Mouse (Mus musculus): Measurements from ENCODE around the gene Pnkp. TPM values are rescaled to one million over a fixed set of nuclear protein-coding genes. Genes with fewer than 3 reads are reported as not detected.

Gene Pnkp
- polyA plus RNA-seq, 1 experiment from 2014 or later = 23.8 TPM

GRCm38 (mm10) chr7:44846804-44847203 is 10.1 kb upstream of the Pnkp start:
- no peak overlapping the region for H3K27ac ChIP-seq (replicated peaks)
- H3K4me2 ChIP-seq = no peak overlapping the region
- no peak overlapping the region for H3K9ac ChIP-seq
- no peaks in the 10 kb centered on the region for H3K27me3 ChIP-seq
- 85% methylated on average over 7 of the region's 7 CpGs for WGBS (ENCODE audit: insufficient replicate concordance)
- H3K9me3 ChIP-seq (replicated peaks) = no peaks in the 10 kb centered on the region
- ATAC-seq (ENCODE audit: insufficient read depth) = no peak
- peaks cover 55% of the 10 kb centered on the region for H3K36me3 ChIP-seq (replicated peaks)
- peaks cover 39% of the 10 kb centered on the region for H3K4me1 ChIP-seq (replicated peaks)
- H3K4me3 ChIP-seq (replicated peaks) = no peak overlapping the region

GRCm38 (mm10) chr7:44847772-44848171 is 9.2 kb upstream of the Pnkp start:
- Histone ChIP-seq H3K9me3 (replicated peaks) (no peaks in the 10 kb centered on the region), H3K4me1 (replicated peaks) (peaks cover 47% of the 10 kb centered on the region), H3K36me3 (replicated peaks) (peaks cover 52% of the 10 kb centered on the region), H3K27ac (replicated peaks) (peak overlapping the region; percentile 98), H3K4me3 (replicated peaks) (peak overlapping the region; percentile 76), H3K4me2 (peak overlapping the region; percentile 98), H3K9ac (peak overlapping the region; percentile 70; the same call in 1 of the 2 replicates), H3K27me3 (no peaks in the 10 kb centered on the region)
- no peak for ATAC-seq (ENCODE audit: insufficient read depth)
- WGBS (ENCODE audit: insufficient replicate concordance) = 71% methylated on average over 5 of the region's 5 CpGs

- under 1% methylated on average over 54 of the region's 54 CpGs for WGBS (ENCODE audit: insufficient replicate concordance)
- no peaks in the 10 kb centered on the region for H3K27me3 ChIP-seq
- peaks cover 46% of the 10 kb centered on the region for H3K36me3 ChIP-seq (replicated peaks)
- H3K4me1 ChIP-seq (replicated peaks) = peaks cover 47% of the 10 kb centered on the region
- peak within 1 kb of the TSS; percentile 98 for H3K27ac ChIP-seq (replicated peaks)
- ATAC-seq (ENCODE audit: insufficient read depth) = peak; percentile 82
- H3K9me3 ChIP-seq (replicated peaks) = no peaks in the 10 kb centered on the region
- peak within 1 kb of the TSS; percentile 98 for H3K4me2 ChIP-seq
- H3K4me3 ChIP-seq (replicated peaks) = peak within 1 kb of the TSS; percentile 76
- H3K9ac ChIP-seq = peak within 1 kb of the TSS; percentile 70
Observed at GRCm38 (mm10) chr7:44848561-44849415, 8.2 kb upstream of the Pnkp start, which contains the start of the genes Akt1s1 and Tbc1d17. Gene Akt1s1, plus strand, starts transcription at chr7:44848991. Gene Tbc1d17, minus strand, starts transcription at chr7:44849079.

- peak; percentile 51 for ATAC-seq (ENCODE audit: insufficient read depth)
- peak overlapping the region; percentile 98 for H3K27ac ChIP-seq (replicated peaks)
- H3K9me3 ChIP-seq (replicated peaks) = no peaks in the 10 kb centered on the region
- H3K4me1 ChIP-seq (replicated peaks) = peaks cover 51% of the 10 kb centered on the region
- WGBS (ENCODE audit: insufficient replicate concordance) = under 1% methylated on average over 41 of the region's 41 CpGs
- peaks cover 39% of the 10 kb centered on the region for H3K36me3 ChIP-seq (replicated peaks)
- peak overlapping the region; percentile 98 for H3K4me2 ChIP-seq
- peak overlapping the region; percentile 76 for H3K4me3 ChIP-seq (replicated peaks)
- peak overlapping the region; percentile 70 for H3K9ac ChIP-seq
- H3K27me3 ChIP-seq = no peaks in the 10 kb centered on the region
Observed at GRCm38 (mm10) chr7:44849416-44850111, 7.4 kb upstream of the Pnkp start.

GRCm38 (mm10) chr7:44850146-44850545 is 6.8 kb upstream of the Pnkp start:
- no peaks in the 10 kb centered on the region for H3K27me3 ChIP-seq
- H3K27ac ChIP-seq (replicated peaks) = peak overlapping the region; percentile 98
- H3K4me3 ChIP-seq (replicated peaks) = peak overlapping the region; percentile 76
- peak; percentile 33 for ATAC-seq (ENCODE audit: insufficient read depth)
- under 1% methylated on average over 33 of the region's 33 CpGs for WGBS (ENCODE audit: insufficient replicate concordance)
- H3K4me1 ChIP-seq (replicated peaks) = peaks cover 56% of the 10 kb centered on the region
- peak overlapping the region; percentile 98 for H3K4me2 ChIP-seq
- H3K36me3 ChIP-seq (replicated peaks) = peaks cover 33% of the 10 kb centered on the region
- peak overlapping the region; percentile 70 for H3K9ac ChIP-seq
- no peaks in the 10 kb centered on the region for H3K9me3 ChIP-seq (replicated peaks)

GRCm38 (mm10) chr7:44850789-44851624 is 5.9 kb upstream of the Pnkp start:
- WGBS (ENCODE audit: insufficient replicate concordance) = 58% methylated on average over 8 of the region's 8 CpGs

GRCm38 (mm10) chr7:44851625-44852234 is 5.2 kb upstream of the Pnkp start:
- peaks cover 17% of the 10 kb centered on the region for H3K36me3 ChIP-seq (replicated peaks)
- peaks cover 72% of the 10 kb centered on the region for H3K4me1 ChIP-seq (replicated peaks)
- H3K27me3 ChIP-seq = no peaks in the 10 kb centered on the region
- H3K4me3 ChIP-seq (replicated peaks) = no peak overlapping the region
- H3K4me2 ChIP-seq = peak overlapping the region; percentile 98
- H3K9ac ChIP-seq = no peak overlapping the region
- H3K27ac ChIP-seq (replicated peaks) = no peak overlapping the region; the same call in none of the 2 replicates
- ATAC-seq (ENCODE audit: insufficient read depth) = no peak
- WGBS (ENCODE audit: insufficient replicate concordance) = 80% methylated on average over 12 of the region's 12 CpGs
- no peaks in the 10 kb centered on the region for H3K9me3 ChIP-seq (replicated peaks)

More at GRCm38 (mm10) chr7:44850789-44851624, 5.9 kb upstream of the Pnkp start:
- Histone ChIP-seq H3K36me3 (replicated peaks) (peaks cover 24% of the 10 kb centered on the region), H3K4me3 (replicated peaks) (peak overlapping the region; percentile 76), H3K4me2 (peak overlapping the region; percentile 98), H3K9ac (peak overlapping the region; percentile 70), H3K27ac (replicated peaks) (peak overlapping the region; percentile 98), H3K9me3 (replicated peaks) (no peaks in the 10 kb centered on the region), H3K4me1 (replicated peaks) (peaks cover 65% of the 10 kb centered on the region), H3K27me3 (no peaks in the 10 kb centered on the region)
- ATAC-seq (ENCODE audit: insufficient read depth) = no peak

- H3K4me1 ChIP-seq (replicated peaks) = peaks cover 75% of the 10 kb centered on the region
- no peaks in the 10 kb centered on the region for H3K9me3 ChIP-seq (replicated peaks)
- ATAC-seq (ENCODE audit: insufficient read depth) = no peak
Observed at GRCm38 (mm10) chr7:44852259-44853027, 4.5 kb upstream of the Pnkp start.

GRCm38 (mm10) chr7:44853065-44853464 is 3.9 kb upstream of the Pnkp start:
- Histone ChIP-seq H3K4me1 (replicated peaks) (peaks cover 75% of the 10 kb centered on the region), H3K4me3 (replicated peaks) (peak overlapping the region; percentile 71; the same call in 1 of the 2 replicates), H3K4me2 (peak overlapping the region; percentile 93), H3K9ac (0 out of 2 replicates have a peak overlapping the region, but pooled peaks have one; percentile 81), H3K27ac (replicated peaks) (peak overlapping the region; percentile 96), H3K36me3 (replicated peaks) (peaks cover 16% of the 10 kb centered on the region), H3K27me3 (no peaks in the 10 kb centered on the region), H3K9me3 (replicated peaks) (no peaks in the 10 kb centered on the region)
- no peak for ATAC-seq (ENCODE audit: insufficient read depth)
- WGBS (ENCODE audit: insufficient replicate concordance) = 88% methylated on average over 2 of the region's 2 CpGs

More at GRCm38 (mm10) chr7:44852259-44853027, 4.5 kb upstream of the Pnkp start:
- peak overlapping the region; percentile 31 for H3K27ac ChIP-seq (replicated peaks)
- H3K4me2 ChIP-seq = 0 out of 2 replicates have a peak overlapping the region, but pooled peaks have one; percentile 93
- H3K4me3 ChIP-seq (replicated peaks) = no peak overlapping the region
- WGBS (ENCODE audit: insufficient replicate concordance) = 86% methylated on average over 36 of the region's 36 CpGs
- H3K27me3 ChIP-seq = no peaks in the 10 kb centered on the region
- H3K36me3 ChIP-seq (replicated peaks) = peaks cover 16% of the 10 kb centered on the region
- H3K9ac ChIP-seq = no peak overlapping the region

Measured in liver, embryonic 15.5 days (tissue).